Mouse (Mus musculus) forebrain, embryonic 12.5 days (tissue): ENCODE data around the gene Ankrd28. TPM values are rescaled to one million over a fixed set of nuclear protein-coding genes. Genes with fewer than 3 reads are reported as not detected.

Experiments
- ATAC-seq: fragments of 200-750 bp; cut with Nextera tagmentation; 2 replicates; pipeline ENCODE4 v1.8.0; 2017; ENCODE audit warnings: moderate TSS enrichment; ENCODE audit not compliant: low FRiP score
- H3K27ac ChIP-seq: fragments of 300-500 bp; sonication (generic); 2 replicates; pipeline ENCODE4 v1.5.1; 2016; ENCODE audit warnings: mild to moderate bottlenecking
- H3K27me3 ChIP-seq: fragments of 300-500 bp; sonication (generic); 2 replicates; pipeline ENCODE4 v1.6.1; 2016; ENCODE audit warnings: mild to moderate bottlenecking
- H3K36me3 ChIP-seq: fragments of 300-500 bp; sonication (generic); replicated peaks from 2 replicates; pipeline ENCODE4 v1.6.1; 2016; ENCODE audit warnings: mild to moderate bottlenecking
- H3K4me1 ChIP-seq: fragments of 300-500 bp; sonication (generic); 2 replicates; pipeline ENCODE4 v1.6.1; 2016
- H3K4me2 ChIP-seq: fragments of 300-500 bp; sonication (generic); 2 replicates; pipeline ENCODE4 v1.6.1; 2016; ENCODE audit warnings: mild to moderate bottlenecking, moderate library complexity
- H3K4me3 ChIP-seq: fragments of 300-500 bp; sonication (generic); replicated peaks from 2 replicates; pipeline ENCODE4 v1.5.1; 2016; ENCODE audit warnings: mild to moderate bottlenecking
- H3K9ac ChIP-seq: fragments of 300-500 bp; sonication (generic); 2 replicates; pipeline ENCODE4 v1.6.1; 2016; ENCODE audit warnings: mild to moderate bottlenecking
- H3K9me3 ChIP-seq: fragments of 300-500 bp; sonication (generic); 2 replicates; pipeline ENCODE4 v1.6.1; 2016
- WGBS: fragments of 180-500 bp; shearing (Covaris S2); methylation state at CpG from one replicate; pipeline ENCODE4 v1.1.7; 2016; 5-methylcytosine and 5-hydroxymethylcytosine counted together
- polyA plus RNA-seq: library from polyadenylated mRNA; unstranded; fragments of >200 nt; fragmentation: Nextera tagmentation; extraction: Ambion mirVana; gene quantifications from 2 replicates; pipeline ENCODE4 v1.2.1, GENCODE M21; 2016

Ankrd28 gene
- polyA plus RNA-seq, 1 experiment from 2014 or later, result 16.7 TPM

GRCm38 (mm10) chr14:31650347-31650746 lies 180.1 kb downstream of the Ankrd28 start:
- ATAC-seq, result no peak
- H3K9me3 ChIP-seq, result no peaks in the 10 kb centered on the region
- 96% methylated on average over 3 of the region's 3 CpGs for WGBS

More at GRCm38 (mm10) chr14:31650347-31650746, 180.1 kb downstream of the Ankrd28 start:
- no peaks in the 10 kb centered on the region for H3K36me3 ChIP-seq
- H3K4me1 ChIP-seq, result no peaks in the 10 kb centered on the region
- no peaks in the 10 kb centered on the region for H3K27me3 ChIP-seq
- H3K9ac ChIP-seq, result no peak overlapping the region
- H3K4me2 ChIP-seq, result no peak overlapping the region
- H3K27ac ChIP-seq, result no peak overlapping the region
- H3K4me3 ChIP-seq, result no peak overlapping the region

Other genes starting within 250 kb of the Ankrd28 start
- 0.06 and 0.15 TPM in 2 replicates for gene Colq, start 239.3 kb downstream of the Ankrd28 start, polyA plus RNA-seq
- 1.1 TPM in 1 of 2 replicates, not detected in the other for gene Gm49387, start 189.8 kb downstream of the Ankrd28 start, polyA plus RNA-seq
- gene Btd, start 189.6 kb downstream of the Ankrd28 start, polyA plus RNA-seq, result 13.9 and 15.2 TPM in 2 replicates
- gene Hacl1, start 189.4 kb downstream of the Ankrd28 start, polyA plus RNA-seq, result 6.9 and 8.9 TPM in 2 replicates
- 0.14 and 0.18 TPM in 2 replicates for gene Galnt15, start 198.3 kb upstream of the Ankrd28 start, polyA plus RNA-seq